Mouse (Mus musculus) megakaryocyte-erythroid progenitor cell, adult 5 weeks (primary cell): ENCODE data around the gene Slc26a9. TPM values are rescaled to one million over a fixed set of nuclear protein-coding genes. Genes with fewer than 3 reads are reported as not detected.

Experiments used
- polyA plus RNA-seq: library from polyadenylated mRNA; stranded (reverse); fragments of >175 nt; gene quantifications from 2 replicates; pipeline ENCODE4 v1.2.3, GENCODE M21; 2012

Slc26a9 gene
- polyA plus RNA-seq = 0.03 and 0.05 TPM in 2 replicates

GRCm38 (mm10) chr1:131743868-131744464 is at the start of gene Slc26a9:
Gene Slc26a9 (plus strand): TSS chr1:131744022.

GRCm38 (mm10) chr1:131797202-131797909 is 53.5 kb downstream of the Slc26a9 start, which contains the start of gene Pm20d1:
Gene Pm20d1 (plus strand): TSS chr1:131797381.

Other genes with a start within 250 kb of the Slc26a9 start
- 17.0 and 18.0 TPM in 2 replicates for gene Srgap2, start 216.7 kb upstream of the Slc26a9 start, polyA plus RNA-seq
- 2.5 and 3.3 TPM in 2 replicates for gene Fam72a, start 216.1 kb upstream of the Slc26a9 start, polyA plus RNA-seq
- not detected in 2 replicates for gene Avpr1b, start 144.8 kb upstream of the Slc26a9 start, polyA plus RNA-seq
- 20.2 and 23.1 TPM in 2 replicates for gene Ctse, start 105.7 kb upstream of the Slc26a9 start, polyA plus RNA-seq
- 3.2 and 4.2 TPM in 2 replicates for gene Rab7b, start 55.3 kb upstream of the Slc26a9 start, polyA plus RNA-seq
- 0.03 TPM in 1 of 2 replicates, not detected in the other for gene Pm20d1, start 53.4 kb downstream of the Slc26a9 start, polyA plus RNA-seq
- gene Slc41a1, start 83.5 kb downstream of the Slc26a9 start, polyA plus RNA-seq = 8.0 and 10.6 TPM in 2 replicates
- 4.7 and 6.4 TPM in 2 replicates for gene Rab29, start 123.2 kb downstream of the Slc26a9 start, polyA plus RNA-seq
- 10.5 and 11.2 TPM in 2 replicates for gene Nucks1, start 166.5 kb downstream of the Slc26a9 start, polyA plus RNA-seq
- gene Slc45a3, start 218.9 kb downstream of the Slc26a9 start, polyA plus RNA-seq = 4.7 and 6.9 TPM in 2 replicates